Mouse (Mus musculus) cerebellum, postnatal 36 days (tissue): ENCODE measurements around the gene Kif21b.

Experiments used
- DNase-seq, 2 experiments: peaks; one replicate each; pipeline ENCODE4 v3.0.0; 2021 to 2022; ENCODE audit warnings: mixed read lengths in 2 of 2

Kif21b gene

GRCm38 (mm10) chr1:136130107-136130506, 1.1 kb upstream of the Kif21b start:
- no peak for DNase-seq

GRCm38 (mm10) chr1:136131603-136132291, 558 bp downstream of the Kif21b start:
- no peak for DNase-seq

GRCm38 (mm10) chr1:136132386-136133201, 1.4 kb downstream of the Kif21b start:
- no peak for DNase-seq

- DNase-seq = peak; percentile 47 to 58
Observed at GRCm38 (mm10) chr1:136133570-136134240, 2.5 kb downstream of the Kif21b start.

GRCm38 (mm10) chr1:136134547-136134946, 3.4 kb downstream of the Kif21b start:
- no peak for DNase-seq

GRCm38 (mm10) chr1:136135046-136135445, 3.9 kb downstream of the Kif21b start:
- no peak for DNase-seq

GRCm38 (mm10) chr1:136135777-136136444, 4.7 kb downstream of the Kif21b start:
- DNase-seq = no peak

GRCm38 (mm10) chr1:136136547-136136946, 5.4 kb downstream of the Kif21b start:
- DNase-seq = no peak

GRCm38 (mm10) chr1:136137071-136137531, 5.9 kb downstream of the Kif21b start:
- no peak for DNase-seq

- DNase-seq = peak in 1 of 2 experiments; percentile 42
Observed at GRCm38 (mm10) chr1:136137575-136137974, 6.4 kb downstream of the Kif21b start.

GRCm38 (mm10) chr1:136138191-136138830, 7.1 kb downstream of the Kif21b start:
- no peak for DNase-seq

GRCm38 (mm10) chr1:136139990-136140640, 8.9 kb downstream of the Kif21b start:
- peak; percentile 84 to 89 for DNase-seq

GRCm38 (mm10) chr1:136141176-136141950, 10.2 kb downstream of the Kif21b start:
- DNase-seq = no peak

- no peak for DNase-seq
Observed at GRCm38 (mm10) chr1:136142336-136142735, 11.1 kb downstream of the Kif21b start.

GRCm38 (mm10) chr1:136143514-136143913, 12.3 kb downstream of the Kif21b start:
- DNase-seq = no peak

GRCm38 (mm10) chr1:136149702-136150101, 18.5 kb downstream of the Kif21b start:
- no peak for DNase-seq

- no peak for DNase-seq
Observed at GRCm38 (mm10) chr1:136151371-136151770, 20.2 kb downstream of the Kif21b start.

GRCm38 (mm10) chr1:136156304-136156703, 25.1 kb downstream of the Kif21b start:
- no peak for DNase-seq

GRCm38 (mm10) chr1:136156951-136157350, 25.8 kb downstream of the Kif21b start:
- DNase-seq = no peak

- no peak for DNase-seq
Observed at GRCm38 (mm10) chr1:136159830-136160229, 28.6 kb downstream of the Kif21b start.

GRCm38 (mm10) chr1:136160297-136160696, 29.1 kb downstream of the Kif21b start:
- DNase-seq = no peak
